Mouse (Mus musculus): ENCODE results near the gene Mrgprf.
A peak's percentile ranks its signal among the peaks of the same experiment; 100 is the strongest.

- TF ChIP-seq CTCF (IDR thresholded peaks at IDR 0.05) (peak; percentile 96), POLR2A (IDR thresholded peaks at IDR 0.05; ENCODE audit: insufficient read depth, low read depth, low read length) (no peak)
These were observed 47.7 kb upstream of the Mrgprf start for GRCm38 (mm10) chr7:145252715-145253476.
